Mouse (Mus musculus) liver, adult 2 months (tissue): ENCODE measurements around the gene Gclc. TPM values are rescaled to one million over a fixed set of nuclear protein-coding genes. Genes with fewer than 3 reads are reported as not detected.
A peak's percentile ranks its signal among the peaks of the same experiment; 100 is the strongest.

Experiments used
- DNase-seq: peaks from one replicate; pipeline ENCODE4 v3.0.0-alpha.2; 2011; ENCODE audit warnings: low read depth, low spot score; ENCODE audit errors: extremely low read depth
- H3K27ac ChIP-seq: fragments of 200-500 bp; replicated peaks from 2 replicates; pipeline ENCODE4 v1.5.1; 2012; ENCODE audit warnings: low read depth, mild to moderate bottlenecking, control low read depth, inconsistent platforms, low read length; ENCODE audit not compliant: insufficient read depth
- H3K27me3 ChIP-seq: fragments of 200-500 bp; 2 replicates; pipeline ENCODE4 v1.6.1; 2012; ENCODE audit warnings: mild to moderate bottlenecking, moderate library complexity, low read length, inconsistent platforms; ENCODE audit not compliant: control insufficient read depth, insufficient read depth
- H3K36me3 ChIP-seq: fragments of 200-500 bp; 2 replicates; pipeline ENCODE4 v1.6.1; 2012; ENCODE audit warnings: low read length, inconsistent platforms; ENCODE audit not compliant: control insufficient read depth, insufficient read depth
- H3K4me1 ChIP-seq: fragments of 200-500 bp; 2 replicates; pipeline ENCODE4 v1.6.1; 2011; ENCODE audit warnings: low read length; ENCODE audit not compliant: control insufficient read depth, insufficient read depth
- H3K4me3 ChIP-seq: fragments of 200-500 bp; 2 replicates; pipeline ENCODE4 v1.5.1; 2011; ENCODE audit warnings: low read depth, mild to moderate bottlenecking, control low read depth, low read length, moderate library complexity; ENCODE audit not compliant: insufficient read depth
- H3K79me2 ChIP-seq: fragments of 200-500 bp; 2 replicates; pipeline ENCODE4 v1.6.1; 2012; ENCODE audit warnings: inconsistent platforms, mild to moderate bottlenecking, low read length, moderate library complexity; ENCODE audit not compliant: control insufficient read depth, insufficient read depth
- H3K9ac ChIP-seq: fragments of 200-500 bp; 2 replicates; pipeline ENCODE4 v1.6.1; 2012; ENCODE audit warnings: low read depth, mild to moderate bottlenecking, control low read depth, inconsistent platforms, low read length
- CTCF ChIP-seq: fragments of 200-500 bp; IDR thresholded peaks from 2 replicates; pipeline ENCODE4 v1.5.1; 2011; ENCODE audit warnings: low read depth, low read length, control low read depth
- POLR2A ChIP-seq: fragments of 200-500 bp; IDR thresholded peaks from 2 replicates; pipeline ENCODE4 v1.6.1; 2011; ENCODE audit warnings: low read length, control low read depth; ENCODE audit not compliant: insufficient read depth; ENCODE audit errors: extremely low read depth
- WGBS: fragments of 180-500 bp; shearing (Covaris S2); methylation state at CpG from one replicate; pipeline ENCODE4 v1.1.7; 2018; 5-methylcytosine and 5-hydroxymethylcytosine counted together
- polyA plus RNA-seq: library from polyadenylated mRNA; depleted of rRNA; stranded (reverse); fragments of >200 nt; gene quantifications from 2 replicates; pipeline ENCODE4 v1.2.3, GENCODE M21; 2012
- total RNA-seq: library from RNA; depleted of rRNA; stranded (reverse); fragments of >200 nt; gene quantifications from 2 replicates; pipeline ENCODE4 v1.2.3, GENCODE M21; 2014

The Gclc gene
- total and polyA plus RNA-seq, 2 experiments: 122 to 136 TPM

DNA sequence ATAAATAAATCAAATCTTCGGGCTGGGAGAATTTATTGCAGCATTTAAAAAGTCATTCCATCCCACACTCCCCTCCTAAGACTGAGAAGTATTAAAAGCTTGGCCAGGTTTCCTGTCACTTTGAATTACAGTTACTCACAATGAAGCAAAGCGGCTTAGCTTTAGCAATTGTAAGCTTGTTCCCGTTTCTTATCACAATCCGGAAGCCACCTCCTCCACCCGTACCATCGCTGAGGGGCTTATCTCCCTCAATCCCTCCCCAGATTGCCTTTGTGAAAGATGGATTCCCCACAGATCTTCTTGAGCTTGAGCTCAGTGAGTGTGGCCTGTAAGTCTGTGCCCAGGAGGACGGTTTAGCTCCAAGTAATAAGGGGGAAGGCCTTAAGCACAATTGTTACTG is 64.5 kb downstream of the Gclc start:
- Histone ChIP-seq H3K4me3 (no peak overlapping the region), H3K9ac (no peak overlapping the region), H3K27me3 (no peaks in the 10 kb centered on the region), H3K27ac (no peak overlapping the region), H3K4me1 (no peaks in the 10 kb centered on the region), H3K36me3 (no peaks in the 10 kb centered on the region), H3K79me2 (no peaks in the 10 kb centered on the region)
- no peak for TF ChIP-seq POLR2A
- no peak for TF ChIP-seq CTCF
- DNase-seq: no peak
- WGBS: 69% methylated on average over 7 of the region's 7 CpGs

DNA sequence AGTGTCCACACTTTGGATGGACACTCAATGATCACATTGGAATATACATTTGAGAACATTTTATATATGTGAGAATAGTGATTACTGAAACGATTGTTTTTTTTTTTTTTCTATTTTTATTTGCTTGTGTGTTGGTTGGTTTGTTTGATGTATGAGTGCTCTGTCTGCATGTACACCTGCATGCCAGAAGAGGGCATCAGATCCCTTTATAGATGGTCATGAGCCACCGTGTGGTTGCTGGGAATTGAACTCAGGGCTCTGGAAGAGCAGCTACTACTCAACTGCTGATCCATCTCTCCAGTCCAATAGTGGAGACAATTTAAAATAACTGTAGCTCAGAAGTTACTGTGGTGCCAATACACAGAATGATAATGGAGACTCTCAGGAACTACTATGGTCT is 65.0 kb downstream of the Gclc start:
- Histone ChIP-seq H3K4me1 (no peaks in the 10 kb centered on the region), H3K36me3 (no peaks in the 10 kb centered on the region), H3K27me3 (no peaks in the 10 kb centered on the region), H3K9ac (no peak overlapping the region), H3K4me3 (no peak overlapping the region), H3K79me2 (no peaks in the 10 kb centered on the region; the same call in 1 of the 2 replicates), H3K27ac (no peak overlapping the region)
- no peak for DNase-seq
- 73% methylated on average over 2 of the region's 2 CpGs for WGBS
- TF ChIP-seq CTCF: peak; percentile 12; the same call in 1 of the 2 replicates
- TF ChIP-seq POLR2A: no peak

DNA sequence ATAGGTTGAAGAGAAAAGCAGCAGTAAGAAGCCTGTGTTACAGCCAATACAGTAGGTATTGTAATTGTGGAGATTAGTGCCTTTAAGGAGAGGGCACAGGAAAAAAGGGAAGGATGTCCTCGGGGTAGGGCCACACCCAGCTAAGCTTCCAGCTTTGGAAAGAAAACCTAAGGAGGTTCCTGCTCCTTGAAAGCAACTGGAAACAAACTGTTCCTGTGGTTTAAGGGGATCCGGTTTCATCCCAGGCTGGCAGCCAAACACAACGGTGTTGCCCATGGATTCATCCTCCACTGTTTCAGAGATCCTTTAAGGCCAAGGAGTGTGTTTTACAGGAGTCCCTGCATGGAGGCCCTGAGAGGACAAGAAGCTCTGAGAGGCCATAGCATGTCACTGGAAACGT is 66.5 kb downstream of the Gclc start:
- no peaks in the 10 kb centered on the region for H3K27me3 ChIP-seq
- no peaks in the 10 kb centered on the region for H3K36me3 ChIP-seq
- H3K79me2 ChIP-seq: no peaks in the 10 kb centered on the region; the same call in 1 of the 2 replicates
- H3K27ac ChIP-seq: no peak overlapping the region
- H3K4me1 ChIP-seq: no peaks in the 10 kb centered on the region
- whole genome bisulfite sequencing: 59% methylated on average over 4 of the region's 4 CpGs
- DNase-seq: no peak
- no peak overlapping the region for H3K9ac ChIP-seq
- no peak overlapping the region for H3K4me3 ChIP-seq
- TF ChIP-seq CTCF (no peak), POLR2A (no peak)

DNA sequence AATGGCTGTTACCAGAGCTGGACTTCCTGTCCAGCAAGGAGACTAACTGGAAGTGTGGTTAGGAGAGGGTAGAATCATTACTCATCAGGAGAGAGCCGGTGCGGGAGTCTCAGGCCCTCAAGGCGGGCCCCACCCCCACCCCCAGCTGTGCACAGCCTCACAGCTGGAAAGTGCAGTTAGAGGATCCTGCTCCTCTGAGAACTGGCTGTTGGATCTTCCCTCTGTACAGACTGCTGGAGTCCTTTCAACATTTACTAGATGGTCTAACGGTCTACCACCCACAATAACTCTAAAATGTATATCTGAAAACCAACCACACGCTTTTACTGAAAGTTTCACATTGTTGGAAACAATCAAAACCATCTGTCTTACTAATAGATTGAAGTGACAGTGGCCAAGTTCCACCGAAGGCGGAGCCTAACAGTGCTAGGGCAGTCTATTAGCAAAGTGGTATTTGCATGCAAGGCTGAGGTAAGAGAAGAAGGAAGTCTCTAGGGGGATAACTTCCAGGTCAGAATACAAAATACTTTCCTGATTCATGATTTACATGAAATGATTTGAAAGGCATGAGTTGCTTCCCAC is 71.1 kb downstream of the Gclc start:
- Histone ChIP-seq H3K27ac (no peak overlapping the region), H3K36me3 (no peaks in the 10 kb centered on the region; the same call in 1 of the 2 replicates), H3K79me2 (no peaks in the 10 kb centered on the region; the same call in 1 of the 2 replicates), H3K4me1 (no peaks in the 10 kb centered on the region), H3K9ac (no peak overlapping the region), H3K4me3 (no peak overlapping the region), H3K27me3 (no peaks in the 10 kb centered on the region)
- DNase-seq: no peak
- WGBS: 52% methylated on average over 7 of the region's 7 CpGs
- no peak for TF ChIP-seq POLR2A
- no peak for TF ChIP-seq CTCF

DNA sequence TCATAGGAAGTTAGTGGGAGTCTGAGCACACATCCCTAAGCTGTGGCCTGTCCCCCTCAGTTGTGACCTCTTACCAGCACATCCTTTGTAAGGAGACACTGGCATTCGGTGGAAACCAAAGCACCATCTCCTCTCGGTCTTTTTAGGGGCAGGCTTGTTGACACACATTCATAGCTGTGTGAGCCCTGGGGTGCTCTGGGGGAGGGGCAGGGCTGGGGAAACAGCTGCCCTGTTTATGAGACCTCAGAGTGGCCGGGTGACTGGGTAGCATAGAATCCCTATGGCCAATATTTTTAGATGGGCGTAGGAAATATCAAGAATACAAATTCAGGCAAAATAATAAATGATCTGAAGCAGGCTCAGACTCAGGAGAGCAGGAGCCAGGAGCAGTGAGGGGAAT is 71.9 kb downstream of the Gclc start:
- no peak overlapping the region for H3K9ac ChIP-seq
- H3K27ac ChIP-seq: no peak overlapping the region
- WGBS: 86% methylated on average over 4 of the region's 4 CpGs

DNA sequence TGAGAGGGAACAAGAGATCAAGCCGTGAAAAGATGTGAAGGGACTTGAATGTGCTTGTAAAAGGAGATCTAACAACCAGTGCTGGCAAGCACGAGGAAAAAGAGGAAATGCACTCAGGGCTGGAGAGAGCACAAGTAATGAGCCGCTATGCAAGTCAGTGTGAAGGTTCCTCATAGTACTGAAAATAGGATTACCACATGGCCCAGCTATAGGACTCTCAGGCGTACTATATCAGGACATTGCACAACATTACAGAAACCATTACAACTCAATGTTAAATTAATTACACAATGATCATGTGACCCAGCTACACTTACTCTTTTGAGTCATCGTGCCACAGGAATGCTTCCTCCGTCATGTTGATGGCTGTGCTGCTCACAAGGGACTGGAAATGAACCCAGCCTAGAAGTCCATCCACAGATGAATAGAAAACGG is 74.2 kb downstream of the Gclc start:
- Histone ChIP-seq H3K27ac (no peak overlapping the region), H3K27me3 (no peaks in the 10 kb centered on the region), H3K79me2 (no peaks in the 10 kb centered on the region; the same call in 1 of the 2 replicates), H3K9ac (no peak overlapping the region), H3K4me3 (no peak overlapping the region), H3K36me3 (no peaks in the 10 kb centered on the region; the same call in 1 of the 2 replicates), H3K4me1 (no peaks in the 10 kb centered on the region)
- peak; percentile 40 for DNase-seq
- 80% methylated on average over 7 of the region's 7 CpGs for WGBS
- no peak for TF ChIP-seq POLR2A
- no peak for TF ChIP-seq CTCF

More for the DNA sequence above, 71.9 kb downstream of the Gclc start:
- H3K4me1 ChIP-seq: no peaks in the 10 kb centered on the region
- H3K36me3 ChIP-seq: no peaks in the 10 kb centered on the region; the same call in 1 of the 2 replicates
- H3K79me2 ChIP-seq: no peaks in the 10 kb centered on the region; the same call in 1 of the 2 replicates
- H3K27me3 ChIP-seq: no peaks in the 10 kb centered on the region
- no peak for DNase-seq
- TF ChIP-seq POLR2A: no peak
- TF ChIP-seq CTCF: no peak
- H3K4me3 ChIP-seq: no peak overlapping the region
